Comparison of ENCODE assay signal across 22 mouse cellular contexts in genomic region chr16:96842829-96843360, GRCm38 (mm10).
DNase-seq lines count a peak whose midpoint lies in the region; ATAC-seq and TF ChIP-seq lines count a peak whose summit lies in the region.
"Had no signal": no experiment of that assay in that cellular context is flagged by ENCODE, and none has a peak within 500 bp of the region (broad histone marks: within the 10 kb centered on the region; RNA-seq: fewer than 3 reads in every experiment).

No protein-coding gene starts in this region.

- H3K9me3 ChIP-seq in forebrain, embryonic 11.5 days (ENCODE audit: control insufficient read depth, low read length): no peaks in the 10 kb centered on the region
- no peaks in the 10 kb centered on the region for H3K9me3 ChIP-seq in forebrain, embryonic 10.5 days
- no peaks in the 10 kb centered on the region for H3K9me3 ChIP-seq in midbrain, embryonic 16.5 days (replicated peaks; ENCODE audit: control insufficient read depth, low read length, poor library complexity, severe bottlenecking)
- H3K9me3 ChIP-seq in midbrain, embryonic 11.5 days (ENCODE audit: control insufficient read depth, low read length): no peaks in the 10 kb centered on the region
- H3K9me3 ChIP-seq in forebrain, postnatal 0 days (ENCODE audit: low read length): no peaks in the 10 kb centered on the region
- H3K9me3 ChIP-seq: heart, embryonic 15.5 days; midbrain, embryonic 12.5 days; neural tube, embryonic 13.5 days; stomach, embryonic 15.5 days had no signal

- H3K4me2 ChIP-seq in forebrain, embryonic 11.5 days (ENCODE audit: low read depth, low read length, severe bottlenecking): no peak overlapping the region
- no peak overlapping the region for H3K4me2 ChIP-seq in midbrain, embryonic 16.5 days (ENCODE audit: low read length)
- no peak overlapping the region for H3K4me2 ChIP-seq in midbrain, embryonic 11.5 days
- H3K4me2 ChIP-seq in forebrain, postnatal 0 days (ENCODE audit: low read depth): no peak overlapping the region
- H3K4me2 ChIP-seq: heart, embryonic 15.5 days; hindbrain, embryonic 14.5 days; midbrain, embryonic 12.5 days; neural tube, embryonic 13.5 days; stomach, embryonic 15.5 days had no signal

- no peak for TF ChIP-seq CTCF in forebrain, postnatal 0 days (IDR thresholded peaks at IDR 0.05; ENCODE audit: low read depth)

- no peak for ATAC-seq in forebrain, embryonic 11.5 days (replicated peaks; ENCODE audit: low FRiP score)
- no peak for ATAC-seq in midbrain, embryonic 16.5 days
- no peak for ATAC-seq in midbrain, embryonic 11.5 days (ENCODE audit: low FRiP score)
- ATAC-seq in forebrain, postnatal 0 days: no peak

- H3K4me1 ChIP-seq in forebrain, embryonic 11.5 days (replicated peaks; ENCODE audit: control insufficient read depth, insufficient read depth, low read length): peaks cover 15% of the 10 kb centered on the region
- peaks cover 58% of the 10 kb centered on the region for H3K4me1 ChIP-seq in forebrain, embryonic 10.5 days
- peaks cover 24% of the 10 kb centered on the region for H3K4me1 ChIP-seq in midbrain, embryonic 16.5 days (ENCODE audit: control insufficient read depth, insufficient read depth, low read length)
- peaks cover 11% of the 10 kb centered on the region for H3K4me1 ChIP-seq in midbrain, embryonic 11.5 days (ENCODE audit: control insufficient read depth, insufficient read depth, low read length)
- H3K4me1 ChIP-seq in forebrain, postnatal 0 days (ENCODE audit: insufficient read depth): peaks cover 23% of the 10 kb centered on the region
- H3K4me1 ChIP-seq: heart, embryonic 15.5 days; stomach, embryonic 15.5 days had no signal

- H3K27me3 ChIP-seq in forebrain, embryonic 11.5 days (ENCODE audit: control insufficient read depth, insufficient read depth, low read length): no peaks in the 10 kb centered on the region
- H3K27me3 ChIP-seq in forebrain, embryonic 10.5 days (ENCODE audit: poor library complexity, severe bottlenecking): no peaks in the 10 kb centered on the region
- H3K27me3 ChIP-seq in midbrain, embryonic 16.5 days (ENCODE audit: control insufficient read depth, insufficient read depth, low read depth, low read length): no peaks in the 10 kb centered on the region
- H3K27me3 ChIP-seq in midbrain, embryonic 11.5 days (ENCODE audit: control insufficient read depth, insufficient read depth, low read length): no peaks in the 10 kb centered on the region
- H3K27me3 ChIP-seq in forebrain, postnatal 0 days (ENCODE audit: insufficient read depth, low read length): no peaks in the 10 kb centered on the region
- H3K27me3 ChIP-seq: heart, embryonic 15.5 days; midbrain, embryonic 12.5 days; neural tube, embryonic 13.5 days; stomach, embryonic 15.5 days had no signal

- 91% methylated on average over 3 of the region's 3 CpGs for WGBS in forebrain, embryonic 11.5 days
- 94% methylated on average over 3 of the region's 3 CpGs for WGBS in forebrain, embryonic 10.5 days
- 97% methylated on average over 3 of the region's 3 CpGs for WGBS in midbrain, embryonic 16.5 days
- 89% methylated on average over 3 of the region's 3 CpGs for WGBS in midbrain, embryonic 11.5 days
- WGBS in forebrain, postnatal 0 days: 84% methylated on average over 3 of the region's 3 CpGs

- H3K9ac ChIP-seq in forebrain, embryonic 11.5 days (ENCODE audit: low read length): no peak overlapping the region
- H3K9ac ChIP-seq in midbrain, embryonic 16.5 days (ENCODE audit: low read depth, low read length): no peak overlapping the region
- H3K9ac ChIP-seq in midbrain, embryonic 11.5 days (ENCODE audit: low read length): no peak overlapping the region
- H3K9ac ChIP-seq in forebrain, postnatal 0 days: no peak overlapping the region
- H3K9ac ChIP-seq: heart, embryonic 15.5 days; hindbrain, embryonic 14.5 days; midbrain, embryonic 12.5 days; neural tube, embryonic 13.5 days; stomach, embryonic 15.5 days had no signal

- DNase-seq in forebrain, embryonic 11.5 days (ENCODE audit: low spot score): no peak
- no peak for DNase-seq in forebrain, embryonic 10.5 days (ENCODE audit: extremely low spot score, low spot score)
- no peak for DNase-seq in midbrain, embryonic 11.5 days (ENCODE audit: low spot score, missing footprints)
- no peak for DNase-seq in forebrain, postnatal 0 days
- no peak for DNase-seq in right cerebral cortex, postnatal 4 days
- DNase-seq in c-Kit-positive CD71-positive TER-119-positive erythroid progenitor cells, embryonic 14.5 days (ENCODE audit: low spot score): no peak
- DNase-seq: cerebellum, adult 8-10 months; gastrocnemius, postnatal 36 days; heart, postnatal 36 days; kidney, adult 8-10 months; kidney, postnatal 14 days; lung, postnatal 4 days; right cerebral cortex, postnatal 25 days; thymus, adult 18-20 months; thymus, postnatal 36 days had no signal

- H3K27ac ChIP-seq in forebrain, embryonic 11.5 days (ENCODE audit: low read depth, low read length): peak overlapping the region; percentile 38; the same call in 1 of the 2 replicates
- H3K27ac ChIP-seq in forebrain, embryonic 10.5 days: no peak overlapping the region
- peak overlapping the region; percentile 43; the same call in 1 of the 2 replicates for H3K27ac ChIP-seq in midbrain, embryonic 16.5 days (ENCODE audit: low read length)
- no peak overlapping the region for H3K27ac ChIP-seq in midbrain, embryonic 11.5 days (ENCODE audit: low read depth, low read length)
- H3K27ac ChIP-seq in forebrain, postnatal 0 days (ENCODE audit: low read depth, low read length): peak overlapping the region; percentile 24; the same call in 1 of the 2 replicates
- H3K27ac ChIP-seq: heart, embryonic 15.5 days; hindbrain, embryonic 14.5 days; neural tube, embryonic 13.5 days; stomach, embryonic 15.5 days had no signal

- no peak overlapping the region for H3K4me3 ChIP-seq in forebrain, embryonic 11.5 days (ENCODE audit: low read depth, low read length)
- H3K4me3 ChIP-seq in forebrain, embryonic 10.5 days: no peak overlapping the region
- H3K4me3 ChIP-seq in midbrain, embryonic 16.5 days (ENCODE audit: low read depth, low read length): no peak overlapping the region
- H3K4me3 ChIP-seq in midbrain, embryonic 11.5 days (ENCODE audit: low read depth, low read length): no peak overlapping the region
- no peak overlapping the region for H3K4me3 ChIP-seq in forebrain, postnatal 0 days (ENCODE audit: low read depth, low read length)
- H3K4me3 ChIP-seq: heart, embryonic 15.5 days; midbrain, embryonic 12.5 days; myocyte; neural tube, embryonic 13.5 days; stomach, embryonic 15.5 days had no signal

- H3K36me3 ChIP-seq in forebrain, embryonic 11.5 days (ENCODE audit: control insufficient read depth, insufficient read depth, low read length): no peaks in the 10 kb centered on the region
- H3K36me3 ChIP-seq in forebrain, embryonic 10.5 days (replicated peaks): no peaks in the 10 kb centered on the region
- no peaks in the 10 kb centered on the region for H3K36me3 ChIP-seq in midbrain, embryonic 16.5 days (ENCODE audit: control insufficient read depth, insufficient read depth, low read length)
- no peaks in the 10 kb centered on the region for H3K36me3 ChIP-seq in midbrain, embryonic 11.5 days (ENCODE audit: control insufficient read depth, insufficient read depth, low read length)
- no peaks in the 10 kb centered on the region for H3K36me3 ChIP-seq in forebrain, postnatal 0 days (ENCODE audit: insufficient read depth)
- H3K36me3 ChIP-seq: heart, embryonic 15.5 days; midbrain, embryonic 12.5 days; neural tube, embryonic 13.5 days; stomach, embryonic 15.5 days had no signal

Comparison
In these comparisons a context has a peak if more than half of its experiments do, and no peak if none do; other contexts are left out.
1. H3K27ac ChIP-seq: peak in forebrain, embryonic 11.5 days (single experiment), midbrain, embryonic 16.5 days (single experiment) and forebrain, postnatal 0 days (single experiment); none in forebrain, embryonic 10.5 days (single experiment) and midbrain, embryonic 11.5 days (single experiment).